Mouse (Mus musculus) spleen, adult 2 months (tissue): ENCODE data around the gene Tnfsf11. TPM values are rescaled to one million over a fixed set of nuclear protein-coding genes. Genes with fewer than 3 reads are reported as not detected.

Source experiments
- DNase-seq, 2 experiments: peaks; one replicate each; pipeline versions ENCODE4 v3.0.0 to v3.0.0-alpha.2; 2012 to 2021; ENCODE audit warnings: low spot score in 2 of 2, low read depth in 1 of 2
- H3K27ac ChIP-seq: fragments of 200-500 bp; 2 replicates; pipeline ENCODE4 v1.5.1; 2012; ENCODE audit warnings: low read length, inconsistent platforms; ENCODE audit not compliant: insufficient read depth
- H3K27me3 ChIP-seq: fragments of 200-500 bp; 2 replicates; pipeline ENCODE4 v1.6.1; 2012; ENCODE audit warnings: mild to moderate bottlenecking, moderate library complexity, low read length, inconsistent platforms; ENCODE audit not compliant: control insufficient read depth, insufficient read depth
- H3K36me3 ChIP-seq: fragments of 200-500 bp; 2 replicates; pipeline ENCODE4 v1.6.1; 2012; ENCODE audit warnings: mild to moderate bottlenecking, low read length, inconsistent platforms; ENCODE audit not compliant: control insufficient read depth, insufficient read depth
- H3K4me1 ChIP-seq: fragments of 200-500 bp; 2 replicates; pipeline ENCODE4 v1.6.1; 2011; ENCODE audit warnings: inconsistent platforms; ENCODE audit not compliant: control insufficient read depth, insufficient read depth, insufficient read length
- H3K4me3 ChIP-seq: fragments of 200-500 bp; 2 replicates; pipeline ENCODE4 v1.5.1; 2011; ENCODE audit warnings: mild to moderate bottlenecking, inconsistent platforms; ENCODE audit not compliant: insufficient read depth, insufficient read length; ENCODE audit errors: extremely low read depth
- CTCF ChIP-seq: fragments of 200-500 bp; IDR thresholded peaks from 2 replicates; pipeline ENCODE4 v1.5.1; 2011; ENCODE audit warnings: mild to moderate bottlenecking, inconsistent platforms; ENCODE audit not compliant: insufficient read depth, insufficient read length, insufficient replicate concordance; ENCODE audit errors: extremely low read depth
- POLR2A ChIP-seq: fragments of 200-500 bp; IDR thresholded peaks from 2 replicates; pipeline ENCODE4 v1.6.1; 2011; ENCODE audit warnings: low read depth, low read length, inconsistent platforms
- WGBS: fragments of 180-500 bp; shearing (Covaris S2); methylation state at CpG from one replicate; pipeline ENCODE4 v1.1.7; 2018; 5-methylcytosine and 5-hydroxymethylcytosine counted together
- polyA plus RNA-seq: library from polyadenylated mRNA; depleted of rRNA; stranded (reverse); fragments of >200 nt; gene quantifications from 2 replicates; pipeline ENCODE4 v1.2.3, GENCODE M21; 2012

Gene Tnfsf11
- polyA plus RNA-seq, 1 experiment: 0.61 TPM

- Histone ChIP-seq H3K27me3 (no peaks in the 10 kb centered on the region), H3K4me1 (peaks cover 2% of the 10 kb centered on the region; the same call in 1 of the 2 replicates), H3K27ac (no peak overlapping the region), H3K36me3 (no peaks in the 10 kb centered on the region), H3K4me3 (no peak overlapping the region)
- 52% methylated on average over 6 of the region's 6 CpGs for WGBS
- DNase-seq: no peak
- no peak for TF ChIP-seq CTCF
- no peak for TF ChIP-seq POLR2A
Observed at GRCm38 (mm10) chr14:78320248-78320647, 12.4 kb upstream of the Tnfsf11 start.

- Histone ChIP-seq H3K36me3 (no peaks in the 10 kb centered on the region), H3K4me1 (peaks cover 2% of the 10 kb centered on the region; the same call in 1 of the 2 replicates), H3K27ac (no peak overlapping the region), H3K4me3 (no peak overlapping the region), H3K27me3 (no peaks in the 10 kb centered on the region)
- TF ChIP-seq POLR2A (no peak), CTCF (no peak)
- DNase-seq: no peak
- 72% methylated on average over 5 of the region's 5 CpGs for WGBS
Observed at GRCm38 (mm10) chr14:78319580-78319979, 11.7 kb upstream of the Tnfsf11 start.

DNA sequence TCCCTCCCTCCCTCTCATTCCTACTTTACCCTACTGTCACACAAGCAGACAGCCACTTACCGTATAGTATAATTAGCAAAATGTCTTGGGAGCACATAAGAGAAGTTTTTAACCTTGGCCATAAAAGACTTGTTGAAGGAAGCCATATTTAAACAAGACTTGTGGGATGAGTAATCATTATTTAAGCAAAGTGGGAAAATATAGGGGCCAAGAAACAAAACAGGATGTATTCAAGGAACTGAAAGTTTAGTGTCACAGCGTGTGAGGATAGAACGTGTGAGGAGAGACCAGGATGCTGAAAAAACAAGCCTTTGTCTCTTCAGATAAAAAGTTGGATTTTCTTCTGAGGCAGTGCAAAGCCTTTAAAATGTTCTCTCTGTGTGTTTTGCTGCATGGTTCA is 11.2 kb upstream of the Tnfsf11 start:
- no peaks in the 10 kb centered on the region for H3K36me3 ChIP-seq
- H3K4me1 ChIP-seq: peaks cover 2% of the 10 kb centered on the region; the same call in 1 of the 2 replicates
- DNase-seq: no peak
- WGBS: 53% methylated on average over 3 of the region's 3 CpGs
- no peaks in the 10 kb centered on the region for H3K27me3 ChIP-seq
- no peak overlapping the region for H3K4me3 ChIP-seq
- no peak for TF ChIP-seq CTCF
- TF ChIP-seq POLR2A: no peak
- no peak overlapping the region for H3K27ac ChIP-seq

DNA sequence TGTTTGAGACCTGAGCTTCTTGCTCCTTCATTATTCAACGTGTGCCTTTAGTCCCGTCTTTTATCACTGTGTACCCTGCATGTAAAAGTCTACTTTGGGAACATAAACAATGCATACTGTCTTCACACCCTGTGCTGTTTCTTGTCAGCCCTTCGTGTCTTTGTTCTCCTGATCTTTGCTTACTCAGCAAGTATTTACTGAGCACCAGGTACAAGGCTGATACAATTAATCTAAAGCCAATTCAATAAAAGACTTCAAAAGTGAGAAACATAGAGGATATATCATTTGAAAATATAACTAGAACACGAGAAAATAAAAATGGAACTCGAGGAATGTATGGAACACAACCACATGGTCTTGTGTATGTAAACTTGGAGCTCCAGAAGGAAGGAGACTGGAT is 9.8 kb upstream of the Tnfsf11 start:
- 90% methylated on average over 5 of the region's 5 CpGs for WGBS
- Histone ChIP-seq H3K27me3 (no peaks in the 10 kb centered on the region), H3K27ac (no peak overlapping the region), H3K4me1 (peaks cover 2% of the 10 kb centered on the region; the same call in 1 of the 2 replicates), H3K36me3 (no peaks in the 10 kb centered on the region), H3K4me3 (no peak overlapping the region)
- no peak for DNase-seq
- TF ChIP-seq CTCF (no peak), POLR2A (no peak)

DNA sequence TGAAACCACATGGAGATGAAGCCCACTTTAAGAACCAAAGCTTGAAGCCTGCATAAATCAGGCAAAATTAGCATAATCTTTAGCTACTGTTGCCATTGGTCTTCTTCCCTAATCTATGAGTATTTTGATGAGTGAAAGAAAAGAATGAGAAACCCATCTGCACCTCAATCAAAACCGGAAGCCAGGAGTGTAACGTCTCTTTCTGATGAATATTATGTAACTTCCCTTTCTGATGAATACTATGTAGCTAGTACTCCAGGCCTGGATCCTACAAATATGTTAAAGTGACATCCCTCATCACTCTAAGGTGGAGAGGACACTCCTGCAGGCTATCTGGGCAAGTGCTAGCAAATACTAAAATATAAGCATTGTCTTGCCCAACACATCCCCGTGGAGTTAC is 6.9 kb downstream of the Tnfsf11 start:
- no peak for DNase-seq
- no peaks in the 10 kb centered on the region for H3K27me3 ChIP-seq
- 47% methylated on average over 3 of the region's 3 CpGs for WGBS
- no peaks in the 10 kb centered on the region for H3K4me1 ChIP-seq
- no peak overlapping the region for H3K4me3 ChIP-seq
- H3K36me3 ChIP-seq: no peaks in the 10 kb centered on the region
- no peak for TF ChIP-seq POLR2A
- TF ChIP-seq CTCF: no peak
- H3K27ac ChIP-seq: no peak overlapping the region

DNA sequence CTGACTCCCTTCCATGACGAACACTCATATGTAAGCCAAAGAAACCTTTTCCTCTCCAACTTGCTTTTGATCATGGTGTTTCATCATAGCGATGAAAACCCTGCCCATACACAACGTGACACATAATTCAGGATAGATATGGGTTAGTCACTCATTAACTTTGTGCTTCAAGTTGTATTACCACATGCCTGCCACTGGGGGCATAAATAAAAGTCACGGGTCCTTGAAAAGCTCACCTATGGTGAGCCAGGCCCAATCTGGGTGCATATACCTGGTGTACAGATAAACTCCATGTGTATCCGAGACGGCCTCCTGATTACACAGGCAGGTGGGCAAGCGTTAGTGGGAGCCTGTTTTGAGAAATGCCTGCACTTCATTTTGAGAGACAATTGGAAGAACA is 15.2 kb downstream of the Tnfsf11 start:
- WGBS: 88% methylated on average over 7 of the region's 7 CpGs
- no peak for TF ChIP-seq POLR2A
- no peak for TF ChIP-seq CTCF
- no peaks in the 10 kb centered on the region for H3K27me3 ChIP-seq
- no peak for DNase-seq
- no peak overlapping the region for H3K27ac ChIP-seq
- H3K4me1 ChIP-seq: no peaks in the 10 kb centered on the region
- H3K36me3 ChIP-seq: no peaks in the 10 kb centered on the region
- H3K4me3 ChIP-seq: no peak overlapping the region

DNA sequence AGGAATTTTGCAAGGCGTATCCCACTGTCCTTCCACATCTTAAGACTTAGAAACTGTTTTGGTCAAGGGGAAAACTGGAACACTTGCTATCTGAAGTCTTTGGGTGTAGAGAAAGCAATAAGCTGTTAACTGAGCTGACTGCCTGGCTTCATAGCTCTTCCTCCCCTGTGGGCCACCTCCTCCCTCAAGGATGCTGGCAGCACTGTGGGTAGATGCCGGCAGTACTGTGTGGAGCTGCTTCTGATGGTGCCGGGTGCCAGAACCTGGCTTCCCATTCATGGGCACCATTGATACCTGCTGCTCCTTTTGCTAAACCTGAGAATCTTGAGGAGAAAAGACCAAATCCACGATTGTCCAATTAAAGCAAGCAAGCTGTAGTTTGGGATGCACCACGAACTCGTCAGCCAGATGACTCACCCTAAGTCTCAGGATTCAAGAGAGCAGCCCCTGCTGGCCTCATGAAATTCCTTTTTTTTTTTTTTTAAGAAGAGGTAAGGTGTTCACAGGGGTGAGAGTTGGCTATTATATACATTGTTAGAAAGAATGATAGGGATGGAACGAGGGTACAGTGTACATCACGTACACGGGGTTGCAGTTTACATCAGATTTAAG is 17.8 kb downstream of the Tnfsf11 start:
- no peaks in the 10 kb centered on the region for H3K36me3 ChIP-seq
- WGBS: 92% methylated on average over 9 of the region's 9 CpGs
- TF ChIP-seq CTCF: no peak
- no peak for TF ChIP-seq POLR2A

More for the DNA sequence above, 17.8 kb downstream of the Tnfsf11 start:
- Histone ChIP-seq H3K27me3 (no peaks in the 10 kb centered on the region), H3K27ac (no peak overlapping the region), H3K4me3 (no peak overlapping the region), H3K4me1 (no peaks in the 10 kb centered on the region)
- no peak for DNase-seq
